Mouse (Mus musculus) brown adipose tissue, adult 24 weeks (tissue): Measurements from ENCODE around the gene Adk. TPM values are rescaled to one million over a fixed set of nuclear protein-coding genes. Genes with fewer than 3 reads are reported as not detected.

Experiments used
- H3K27ac ChIP-seq: fragments of 200-500 bp; replicated peaks from 2 replicates; pipeline ENCODE4 v1.5.1; 2012; ENCODE audit warnings: low read depth, mild to moderate bottlenecking, low read length
- H3K4me1 ChIP-seq: fragments of 200-500 bp; 2 replicates; pipeline ENCODE4 v1.6.1; 2012; ENCODE audit warnings: low read length, mixed read lengths; ENCODE audit not compliant: control insufficient read depth, insufficient read depth, insufficient read length
- H3K4me3 ChIP-seq: fragments of 200-500 bp; 2 replicates; pipeline ENCODE4 v1.5.1; 2012; ENCODE audit warnings: low read depth, mild to moderate bottlenecking, low read length, moderate library complexity; ENCODE audit not compliant: insufficient read depth
- polyA plus RNA-seq: library from polyadenylated mRNA; stranded (reverse); fragments of >200 nt; gene quantifications from 2 replicates; pipeline ENCODE4 v1.2.4, GENCODE M21; 2012; ENCODE audit not compliant: missing spikeins, insufficient read depth, insufficient read length

Adk gene
- polyA plus RNA-seq, 1 experiment: 138 TPM

DNA sequence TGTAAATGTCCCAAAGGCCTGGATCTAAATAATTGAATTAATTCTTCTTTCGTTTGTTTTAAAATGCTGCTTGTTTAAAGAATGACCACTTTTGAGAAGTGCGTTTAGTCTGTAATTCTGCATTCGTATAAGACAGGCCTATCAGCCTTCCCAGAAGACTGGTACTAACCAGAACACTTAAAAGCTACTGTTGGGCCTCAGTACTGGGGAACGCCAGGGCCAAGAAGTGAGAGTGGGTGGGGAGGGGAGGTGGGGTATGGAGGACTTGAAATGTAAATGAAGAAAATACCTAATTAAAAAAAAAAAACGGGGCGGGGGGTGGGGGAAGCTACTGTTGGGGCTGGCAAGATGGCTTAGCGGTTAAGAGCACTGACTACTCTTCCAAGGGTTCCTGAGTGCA lies 347.1 kb downstream of the Adk start:
- no peak overlapping the region for H3K4me3 ChIP-seq
- no peaks in the 10 kb centered on the region for H3K4me1 ChIP-seq
- H3K27ac ChIP-seq: no peak overlapping the region

DNA sequence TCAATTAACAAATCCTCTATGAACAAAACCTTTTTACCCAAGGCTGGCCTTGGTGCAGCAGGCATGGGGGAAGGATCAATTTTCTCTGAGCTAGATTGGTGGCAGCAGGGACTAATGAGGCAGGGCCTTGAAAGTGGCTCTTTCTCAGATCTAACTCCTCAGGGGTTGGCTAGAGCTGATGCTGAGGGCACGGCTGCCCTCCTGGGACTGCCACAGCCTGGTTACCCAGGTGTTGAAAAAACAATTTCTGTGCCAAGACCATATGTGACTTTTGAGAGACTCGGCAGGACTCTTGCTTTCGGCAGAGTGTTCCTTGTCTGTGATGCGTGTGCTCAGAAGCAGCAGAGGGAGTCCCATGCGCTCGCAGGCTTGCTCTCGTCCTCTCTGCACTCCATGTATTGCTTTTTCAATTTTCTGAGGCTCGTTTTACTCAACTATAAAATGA lies 349.8 kb downstream of the Adk start:
- Histone ChIP-seq H3K4me3 (no peak overlapping the region), H3K27ac (no peak overlapping the region), H3K4me1 (no peaks in the 10 kb centered on the region)

DNA sequence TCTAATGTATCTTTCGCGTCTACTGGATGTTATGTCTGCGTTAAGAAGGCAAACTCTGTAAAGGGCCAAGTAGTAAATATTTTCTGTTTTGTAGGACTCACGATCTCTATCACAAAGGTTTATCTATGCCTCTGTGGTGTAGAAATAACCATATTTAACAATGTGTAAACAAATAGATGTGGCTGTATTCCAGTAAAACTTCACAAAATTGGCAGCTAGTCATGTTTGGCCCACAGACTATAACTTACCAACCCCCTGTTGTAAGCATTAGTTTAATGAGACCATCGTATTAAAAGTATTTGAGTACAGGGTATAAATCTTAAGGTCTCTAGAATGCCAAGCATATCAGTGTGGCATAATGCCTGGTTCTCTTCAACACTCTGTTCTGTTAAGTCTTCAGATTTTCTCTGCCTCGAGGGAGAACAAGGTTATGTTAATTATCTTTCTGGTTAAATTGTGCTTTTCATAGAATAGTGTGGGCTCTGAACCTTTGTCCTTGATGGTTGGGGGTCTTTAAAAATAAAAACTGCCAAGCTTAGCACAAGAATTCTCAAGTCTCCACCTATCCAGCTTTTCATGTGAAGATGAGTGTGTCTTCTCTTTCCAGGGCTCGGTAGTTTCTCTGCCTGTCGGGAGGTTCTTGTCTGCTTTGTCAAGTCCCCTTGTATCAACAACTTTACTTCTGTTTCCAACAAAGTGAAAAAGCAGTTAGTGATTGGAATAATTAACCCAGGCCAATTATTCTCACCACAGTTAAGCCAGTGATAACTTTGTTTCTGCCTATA lies 350.4 kb downstream of the Adk start:
- no peaks in the 10 kb centered on the region for H3K4me1 ChIP-seq
- no peak overlapping the region for H3K27ac ChIP-seq
- no peak overlapping the region for H3K4me3 ChIP-seq

DNA sequence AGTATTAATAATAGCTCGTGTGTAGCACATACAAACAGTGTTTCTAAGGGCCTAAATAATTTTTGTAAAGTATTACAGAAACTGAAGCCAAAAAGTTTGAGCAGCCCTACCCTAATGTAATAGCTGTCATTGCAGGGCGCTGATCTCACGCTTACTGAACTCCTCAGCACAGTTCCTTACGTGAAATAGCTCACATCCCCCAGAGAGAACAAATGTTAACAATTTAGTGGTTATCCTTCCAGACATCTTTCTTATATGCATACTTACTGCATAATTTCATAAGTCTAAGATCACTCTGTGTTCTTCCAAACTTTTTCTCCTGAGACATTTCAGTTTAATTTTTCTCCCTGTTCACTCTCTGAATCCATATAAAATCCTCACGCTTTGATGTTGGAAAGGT lies 354.6 kb downstream of the Adk start:
- H3K4me3 ChIP-seq: no peak overlapping the region
- H3K4me1 ChIP-seq: no peaks in the 10 kb centered on the region
- no peak overlapping the region for H3K27ac ChIP-seq

DNA sequence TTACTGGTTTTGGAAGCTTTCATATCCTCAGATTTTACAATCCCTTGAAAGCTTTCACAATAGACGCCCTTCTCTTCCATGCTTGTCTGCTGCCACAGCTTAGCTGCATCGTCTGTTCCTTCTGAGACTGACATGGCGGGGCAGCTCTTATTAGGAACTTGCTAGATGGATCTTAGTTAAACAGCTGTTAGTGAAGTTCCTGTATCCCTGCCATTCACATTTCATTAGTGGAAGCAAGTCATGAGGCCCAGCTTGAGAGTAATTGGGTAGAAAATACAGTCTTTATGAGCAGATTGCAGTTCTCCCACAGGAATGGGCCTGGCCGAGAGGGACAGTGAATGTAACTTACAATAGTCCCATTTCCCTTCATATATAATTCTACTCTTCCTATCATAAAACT lies 356.5 kb downstream of the Adk start:
- Histone ChIP-seq H3K4me3 (no peak overlapping the region), H3K27ac (no peak overlapping the region), H3K4me1 (no peaks in the 10 kb centered on the region)

DNA sequence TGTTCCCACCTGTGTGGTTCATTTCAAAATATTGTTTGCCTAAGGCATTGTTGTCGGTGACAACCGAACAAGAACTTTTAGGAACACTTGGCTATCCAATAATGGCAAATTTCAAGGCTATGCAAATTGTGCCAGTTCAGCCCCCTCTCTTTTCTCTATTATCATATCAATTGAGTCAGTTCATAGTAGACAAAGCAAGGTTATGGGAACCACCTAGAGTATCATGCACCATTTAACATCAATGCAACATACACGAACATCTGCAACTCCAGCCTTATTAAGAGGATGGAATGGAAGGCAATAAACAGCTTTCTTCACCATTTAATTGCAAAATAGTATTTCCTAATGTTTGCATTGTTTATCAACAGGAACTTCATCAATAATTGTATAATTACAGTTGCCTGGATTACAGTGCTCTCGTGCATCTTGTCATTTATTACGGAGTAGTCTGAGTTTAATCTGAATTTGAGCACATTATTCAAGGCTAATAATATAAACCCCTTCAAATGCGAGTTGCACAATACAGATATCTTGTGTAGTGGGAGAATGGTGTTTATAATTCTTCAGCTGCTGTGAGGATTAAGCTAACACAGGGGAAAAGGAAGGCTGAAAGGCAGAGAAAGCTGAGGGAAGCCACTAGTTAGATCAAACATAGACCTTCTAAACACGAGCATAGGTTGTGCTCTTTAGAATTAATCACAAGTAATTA lies 358.5 kb downstream of the Adk start:
- H3K4me1 ChIP-seq: no peaks in the 10 kb centered on the region
- H3K4me3 ChIP-seq: no peak overlapping the region
- no peak overlapping the region for H3K27ac ChIP-seq

DNA sequence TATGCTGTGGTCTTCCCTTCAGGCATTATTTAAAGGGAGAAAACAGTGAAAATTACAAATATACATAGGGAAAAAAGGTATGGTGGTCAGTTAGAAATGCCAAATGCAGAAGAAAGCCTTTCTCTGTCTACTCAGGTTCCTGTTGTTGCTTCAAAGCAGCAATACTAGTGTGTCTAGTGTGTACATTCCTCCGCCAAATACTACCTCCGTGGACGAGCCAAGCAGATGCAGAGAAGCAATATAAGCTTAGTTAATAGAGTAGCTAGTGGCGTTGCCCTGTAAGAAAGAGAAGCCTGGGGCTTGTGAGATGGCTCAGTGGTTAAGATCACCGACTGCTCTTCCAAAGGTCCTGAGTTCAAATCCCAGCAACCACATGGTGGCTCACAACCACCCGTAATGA lies 359.1 kb downstream of the Adk start:
- H3K4me3 ChIP-seq: no peak overlapping the region
- H3K4me1 ChIP-seq: no peaks in the 10 kb centered on the region
- no peak overlapping the region for H3K27ac ChIP-seq

DNA sequence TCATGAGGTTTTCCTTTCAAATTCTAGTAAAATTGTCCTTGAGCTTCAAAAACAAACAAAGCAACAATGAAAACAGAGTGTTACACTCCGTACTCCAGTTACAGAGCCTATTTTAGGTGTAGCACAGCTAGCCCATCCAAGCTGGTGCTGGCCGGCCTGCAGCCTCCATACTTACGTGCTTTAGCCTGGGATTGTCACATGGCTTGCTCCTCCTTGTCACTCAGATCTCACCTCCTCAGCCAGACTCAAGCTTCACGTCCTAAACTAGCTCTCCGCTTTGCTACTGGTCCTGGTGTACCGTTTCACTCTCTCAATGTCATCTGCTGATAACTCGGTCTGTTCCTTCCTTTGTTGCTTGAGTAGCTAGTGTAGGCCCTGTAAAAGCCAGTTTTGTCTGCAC lies 366.0 kb downstream of the Adk start:
- no peak overlapping the region for H3K27ac ChIP-seq
- H3K4me1 ChIP-seq: no peaks in the 10 kb centered on the region
- no peak overlapping the region for H3K4me3 ChIP-seq

DNA sequence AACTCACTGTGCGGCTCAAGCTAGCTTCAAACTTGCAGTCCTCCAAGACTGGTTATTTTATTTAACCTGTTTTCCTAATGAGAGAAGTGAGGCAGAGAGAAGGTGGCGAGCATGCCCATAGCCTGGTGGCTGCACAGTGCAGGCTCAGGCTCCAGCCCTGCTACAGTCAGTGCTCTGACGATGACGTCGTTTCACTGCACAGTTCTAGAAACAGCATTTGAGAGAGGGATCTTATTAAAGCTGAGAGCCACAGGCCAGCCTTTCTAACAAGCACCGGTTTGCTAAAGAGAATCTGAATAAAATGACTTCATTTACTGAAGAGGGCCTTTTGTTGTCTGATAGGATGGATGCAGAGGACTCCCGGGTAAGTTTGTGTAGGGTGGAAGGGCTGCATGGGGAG lies 375.0 kb downstream of the Adk start:
- no peaks in the 10 kb centered on the region for H3K4me1 ChIP-seq
- H3K4me3 ChIP-seq: no peak overlapping the region
- H3K27ac ChIP-seq: no peak overlapping the region

DNA sequence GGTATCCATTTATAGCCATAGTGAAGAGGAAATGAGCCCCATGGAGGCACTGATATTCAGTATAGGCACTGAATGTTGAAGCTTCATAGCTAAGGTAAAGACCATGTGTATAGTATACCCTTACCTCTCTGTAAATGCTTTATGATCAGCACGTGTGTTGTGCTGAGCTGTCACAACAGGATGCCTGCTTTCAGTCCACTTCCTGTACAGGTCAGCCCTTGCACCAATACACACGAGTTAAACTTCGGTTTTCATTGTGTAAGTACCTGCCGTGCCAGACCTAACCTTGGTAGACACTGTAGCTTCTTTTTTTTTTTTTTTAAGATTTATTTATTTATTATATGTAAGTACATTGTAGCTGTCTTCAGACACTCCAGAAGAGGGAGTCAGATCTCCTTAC lies 381.0 kb downstream of the Adk start:
- Histone ChIP-seq H3K27ac (no peak overlapping the region), H3K4me3 (no peak overlapping the region), H3K4me1 (no peaks in the 10 kb centered on the region)

DNA sequence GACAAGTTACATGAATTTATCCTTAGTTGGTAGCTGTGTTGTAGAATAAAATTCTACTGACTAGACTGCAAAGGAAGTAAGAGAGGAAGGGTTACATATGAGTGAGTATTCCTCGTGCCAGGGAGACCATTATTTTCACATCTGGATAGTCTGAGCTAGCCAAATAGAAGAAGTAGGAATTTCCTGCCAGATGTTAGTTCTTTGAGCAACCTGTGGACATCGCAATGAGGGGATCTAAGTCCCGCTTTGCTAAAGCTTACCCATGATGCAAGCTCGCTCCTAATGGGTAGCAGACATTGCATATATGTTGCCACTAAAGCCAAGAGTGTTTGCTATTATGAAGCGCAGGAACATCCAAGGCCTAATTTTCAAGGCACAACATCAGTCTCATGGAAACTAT lies 381.6 kb downstream of the Adk start:
- Histone ChIP-seq H3K27ac (no peak overlapping the region), H3K4me1 (no peaks in the 10 kb centered on the region)

DNA sequence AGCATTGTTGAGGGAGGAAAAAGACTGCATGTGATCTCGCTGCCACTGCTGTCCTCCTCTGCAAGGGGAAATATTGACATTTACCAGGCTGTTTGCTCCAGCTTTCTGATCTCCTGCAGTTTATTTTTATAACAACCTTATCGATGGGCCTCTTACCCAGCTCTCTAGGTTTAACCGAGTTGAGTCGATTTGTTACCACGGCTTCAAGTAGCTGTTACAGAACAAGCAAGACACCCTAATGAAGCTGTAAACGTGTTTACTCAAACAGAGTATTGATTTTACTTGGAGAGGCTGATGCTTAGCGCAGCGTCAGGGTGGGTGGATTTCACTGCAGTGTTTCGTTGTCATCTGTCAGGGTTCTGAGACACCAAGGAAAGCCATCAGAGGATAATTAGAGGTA lies 382.3 kb downstream of the Adk start:
- no peak overlapping the region for H3K4me3 ChIP-seq
- H3K27ac ChIP-seq: no peak overlapping the region
- no peaks in the 10 kb centered on the region for H3K4me1 ChIP-seq

More for the DNA sequence above, 381.6 kb downstream of the Adk start:
- no peak overlapping the region for H3K4me3 ChIP-seq

DNA sequence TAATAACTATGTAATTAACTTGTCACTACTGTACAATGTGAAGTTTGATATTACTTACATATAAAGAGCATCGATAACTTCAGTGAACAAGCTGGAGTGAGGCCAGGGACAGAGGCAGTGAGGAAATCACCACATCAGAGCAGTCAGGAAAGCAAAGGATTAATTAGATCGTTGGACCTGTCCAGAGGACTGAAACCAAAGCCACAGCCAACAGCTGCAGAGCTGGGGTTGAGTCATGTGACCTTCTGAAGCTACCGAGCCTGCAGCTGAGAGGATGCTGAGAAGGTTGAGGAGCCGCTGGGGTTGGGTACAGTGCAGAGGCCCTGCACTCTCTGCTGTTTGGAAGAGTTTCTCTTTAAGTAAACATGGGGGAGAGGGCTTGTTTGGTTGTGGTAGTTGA lies 387.4 kb downstream of the Adk start:
- no peaks in the 10 kb centered on the region for H3K4me1 ChIP-seq
- no peak overlapping the region for H3K27ac ChIP-seq
- no peak overlapping the region for H3K4me3 ChIP-seq

DNA sequence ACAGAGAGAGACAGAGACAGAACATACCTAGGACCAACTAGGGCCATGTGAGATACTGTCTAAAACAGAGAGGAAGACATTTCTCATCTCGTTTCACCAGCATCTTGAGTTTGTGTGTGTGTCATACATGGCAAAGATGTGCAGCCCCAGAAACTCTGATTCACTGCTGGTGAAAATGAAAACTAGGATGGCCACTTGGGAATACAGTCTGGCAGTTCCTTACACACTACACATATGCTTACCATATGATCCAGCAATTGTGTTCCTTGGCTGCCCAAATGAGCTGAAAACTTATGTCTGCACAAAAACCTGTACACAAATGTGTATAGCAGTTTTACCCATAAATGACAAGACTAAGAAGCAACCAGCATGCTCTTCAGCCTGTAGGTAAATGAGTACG lies 388.2 kb downstream of the Adk start:
- Histone ChIP-seq H3K4me1 (no peaks in the 10 kb centered on the region), H3K27ac (no peak overlapping the region), H3K4me3 (no peak overlapping the region)

DNA sequence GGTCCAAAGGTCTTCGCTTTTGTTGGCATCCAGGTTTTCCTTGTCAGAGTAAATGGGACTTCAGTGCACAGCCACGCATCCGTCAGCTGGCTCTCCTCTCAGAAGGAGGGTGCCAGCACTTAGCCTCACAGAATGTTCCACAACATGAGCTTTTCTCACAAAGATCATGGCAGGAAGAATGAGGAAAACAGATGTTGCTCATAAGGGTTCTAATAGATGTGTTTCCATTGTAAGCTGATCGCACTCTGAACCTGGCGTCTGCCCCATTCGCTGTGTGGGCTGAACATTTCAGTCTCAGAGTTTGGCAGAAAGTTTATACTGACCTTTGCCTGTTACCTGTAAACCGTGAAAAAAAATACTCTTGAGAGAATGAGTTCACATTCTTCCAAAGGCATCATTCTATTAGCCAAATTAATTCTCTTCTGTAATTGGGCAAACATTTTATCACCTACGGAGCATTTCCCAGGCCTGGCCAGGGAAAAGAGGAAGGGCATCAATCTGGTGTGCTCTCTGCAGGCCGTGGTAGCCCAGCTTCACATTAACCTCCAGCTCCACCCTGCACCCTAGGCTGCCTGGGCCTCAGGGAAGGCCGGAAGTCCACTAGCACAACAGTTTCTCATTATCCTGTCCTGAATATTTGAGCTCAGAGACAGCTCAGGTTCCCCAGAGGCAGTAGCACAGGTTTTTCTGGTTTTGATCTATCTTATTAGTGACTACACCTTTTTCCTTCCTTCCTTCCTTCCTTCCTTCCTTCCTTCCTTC lies 389.6 kb downstream of the Adk start:
- Histone ChIP-seq H3K4me3 (no peak overlapping the region), H3K4me1 (no peaks in the 10 kb centered on the region), H3K27ac (no peak overlapping the region)
